Mouse (Mus musculus) left cerebral cortex, postnatal 4 days (tissue): ENCODE data around the gene Adprm. TPM values are rescaled to one million over a fixed set of nuclear protein-coding genes. Genes with fewer than 3 reads are reported as not detected.
A peak's percentile ranks its signal among the peaks of the same experiment; 100 is the strongest.

Experiments used
- DNase-seq: peaks from one replicate; pipeline ENCODE4 v3.0.0-alpha.2; 2022
- intact Hi-C: fragments of 180-260 bp; cut with DNase I; formaldehyde crosslinking; loops from one replicate; pipeline ENCODE4 v1.15.1; 2025
- total RNA-seq, 2 experiments: library from RNA; stranded (reverse); gene quantifications; 2 replicates each; pipeline ENCODE4 v1.2.3; 2021

The Adprm gene
- total RNA-seq, 2 experiments from 2014 or later = 24.1 to 26.2 TPM

DNA sequence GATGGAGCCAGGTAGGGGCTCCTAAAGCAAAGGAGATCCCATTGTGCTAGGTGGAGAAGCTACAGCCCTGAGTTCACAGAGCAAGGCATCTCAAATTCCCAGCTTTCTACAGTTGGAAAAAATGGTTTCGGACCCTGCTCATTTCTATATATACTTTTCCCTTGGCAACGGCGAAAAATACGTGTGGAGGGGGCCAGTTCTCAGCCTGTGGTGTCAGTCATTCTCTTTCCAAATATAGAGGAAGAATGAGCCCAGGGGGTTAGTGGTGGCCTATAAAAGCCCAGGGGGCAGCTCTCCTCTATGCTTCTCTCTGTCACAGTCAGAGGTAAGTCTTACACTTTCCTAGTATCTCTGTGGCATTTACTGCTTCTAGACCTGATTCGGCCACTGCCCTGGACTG lies 25.6 kb upstream of the Adprm start, which contains the start of gene Myh3:
Gene Myh3, plus strand, starts transcription at position 301 of the 400 bp plus-strand sequence.
- intact Hi-C loops = no loop called here
- DNase-seq = no peak

DNA sequence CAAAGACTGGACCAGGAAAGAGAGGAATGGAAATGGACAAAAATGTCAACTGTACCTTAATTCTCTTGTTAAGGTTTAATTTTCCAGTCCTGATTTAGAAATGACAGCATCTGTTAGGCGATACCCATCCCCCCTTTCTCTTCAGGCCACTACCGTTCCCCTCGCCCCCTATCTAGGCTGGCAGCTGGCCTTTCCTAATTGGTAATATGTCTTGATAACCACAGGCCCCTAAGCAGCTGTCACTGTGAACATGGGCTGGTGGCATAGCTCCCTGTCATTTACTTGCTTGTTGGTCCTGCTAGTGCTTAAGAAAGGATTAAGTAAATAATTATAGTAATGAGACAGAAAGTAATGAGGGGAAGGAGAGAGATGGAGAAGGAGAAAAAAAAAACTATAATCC lies 25.0 kb upstream of the Adprm start:
- intact Hi-C loops = no loop called here
- DNase-seq = peak; percentile 43

DNA sequence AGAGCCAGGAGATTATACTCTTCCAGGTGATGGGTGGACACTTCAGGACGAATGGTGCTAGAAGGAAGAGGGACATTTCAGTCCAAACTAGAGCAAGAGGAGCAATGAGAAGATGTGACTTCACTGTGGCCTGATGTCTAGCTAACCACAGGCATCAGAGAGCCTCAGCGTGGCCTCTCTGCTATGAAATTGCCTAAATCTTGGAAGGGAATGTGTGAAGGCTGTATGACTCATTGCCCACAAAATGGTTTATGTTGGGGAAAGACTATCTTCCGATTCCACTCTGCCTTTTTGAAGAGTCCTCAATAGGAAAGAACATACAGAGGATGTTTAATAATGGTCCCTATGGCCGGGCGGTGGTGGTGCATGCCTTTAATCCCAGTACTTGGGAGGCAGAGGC lies 24.4 kb upstream of the Adprm start:
- no peak for DNase-seq
- intact Hi-C loops = no loop called here

DNA sequence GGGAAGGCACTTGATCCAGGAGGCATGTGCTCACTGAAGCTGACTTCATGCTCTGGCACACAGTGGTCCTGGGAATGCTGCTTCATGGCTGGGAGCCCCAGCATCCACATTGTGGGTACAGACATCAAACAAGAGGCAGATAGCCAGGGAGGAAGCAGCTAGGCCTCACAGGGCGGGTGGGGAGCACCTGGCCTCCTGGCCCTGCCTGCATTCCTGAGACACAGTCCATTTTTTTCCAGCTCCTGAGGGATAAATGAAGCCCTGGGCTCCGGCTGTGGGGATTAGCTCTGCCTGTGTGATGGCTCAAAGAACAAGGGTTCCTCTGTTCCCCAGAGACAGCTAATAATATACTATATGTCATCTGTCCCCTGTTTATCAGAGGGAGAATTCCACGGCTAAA lies 22.6 kb upstream of the Adprm start:
- no peak for DNase-seq
- intact Hi-C loops = no loop called here

DNA sequence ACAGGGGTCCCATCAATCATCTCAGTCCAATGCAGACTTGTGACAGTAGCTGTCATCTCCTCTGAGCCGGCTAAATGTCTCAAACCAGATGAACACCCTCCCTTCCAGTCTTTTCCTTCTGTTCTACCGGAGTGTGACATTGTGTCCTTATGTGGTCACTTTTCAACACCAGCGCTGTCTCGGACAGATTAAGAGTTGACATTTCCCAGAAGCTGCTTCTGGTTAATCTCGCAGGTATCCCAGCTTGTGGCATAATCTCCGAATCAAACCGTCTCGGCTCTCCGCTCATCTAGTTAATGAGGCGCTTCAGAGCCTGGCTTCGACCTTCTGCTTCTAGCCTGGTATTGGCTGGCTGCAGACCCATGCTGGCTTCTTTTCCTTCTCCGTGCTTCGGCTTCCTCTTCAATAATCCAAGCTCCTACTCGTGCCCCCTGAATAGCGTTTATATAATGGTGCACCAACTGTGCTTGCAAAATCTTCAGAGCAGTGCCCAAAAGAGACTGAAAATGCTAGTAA lies 20.3 kb upstream of the Adprm start:
- no peak for DNase-seq
- intact Hi-C loops = no loop called here

DNA sequence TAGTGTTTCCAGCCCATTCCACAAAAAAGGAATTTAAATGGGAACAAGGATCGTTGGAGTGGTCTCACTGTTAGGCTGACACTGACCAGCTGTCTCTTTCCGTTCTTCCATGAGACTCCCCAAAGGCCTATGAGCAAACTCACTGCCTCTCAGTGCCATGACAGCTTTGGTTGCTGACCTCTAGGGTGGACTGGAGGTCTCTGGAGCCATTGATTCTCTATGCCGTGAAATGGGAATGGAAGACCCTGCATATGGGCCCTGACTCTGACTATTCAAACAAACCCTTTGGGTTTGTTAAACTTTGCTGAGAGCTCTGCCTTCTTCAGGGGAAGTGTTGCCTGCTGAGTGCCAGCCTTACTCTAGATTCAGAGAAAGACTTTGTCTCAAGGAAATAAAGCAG lies 15.3 kb upstream of the Adprm start:
- no peak for DNase-seq
- intact Hi-C loops = no loop called here

DNA sequence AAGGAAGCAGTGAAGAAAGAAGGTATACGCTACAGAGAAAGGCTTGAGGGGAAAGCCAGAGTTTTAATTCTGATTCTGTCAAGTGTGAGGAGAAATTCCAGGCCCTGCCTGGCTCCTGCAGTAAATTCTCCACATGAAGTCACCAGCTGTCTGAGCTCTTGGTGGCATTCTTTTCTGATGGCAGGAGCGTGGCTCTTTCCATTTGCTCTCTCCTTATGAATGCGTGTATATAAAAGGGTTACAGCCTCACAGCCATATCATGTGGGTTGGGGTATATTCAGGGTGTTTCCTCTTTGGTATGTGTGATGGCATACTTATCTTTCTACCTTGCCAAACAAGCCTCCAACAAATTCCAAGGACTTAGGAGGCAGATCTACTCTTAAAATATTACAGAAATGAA lies 10.3 kb upstream of the Adprm start:
- intact Hi-C loops = no loop called here
- no peak for DNase-seq

DNA sequence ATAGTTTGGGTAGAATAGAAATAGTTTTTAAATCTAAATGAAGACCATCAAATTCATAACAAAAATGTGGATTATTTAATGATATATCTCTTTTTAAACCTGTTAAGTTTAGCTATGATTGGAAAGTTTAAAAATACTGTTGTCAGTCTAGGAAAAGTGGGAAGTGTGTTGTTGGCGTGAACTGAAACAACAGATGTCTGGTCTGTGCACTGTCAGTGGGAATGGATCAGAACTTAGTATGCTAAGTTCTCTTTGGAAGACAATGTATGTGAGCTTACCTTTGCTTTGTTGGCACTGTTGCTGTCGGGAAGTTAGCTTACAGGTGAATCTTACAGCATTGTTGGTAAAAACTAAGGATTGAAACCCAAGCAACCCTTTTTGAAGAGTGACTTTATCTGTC lies 8.9 kb upstream of the Adprm start:
- no peak for DNase-seq
- intact Hi-C loops = no loop called here

DNA sequence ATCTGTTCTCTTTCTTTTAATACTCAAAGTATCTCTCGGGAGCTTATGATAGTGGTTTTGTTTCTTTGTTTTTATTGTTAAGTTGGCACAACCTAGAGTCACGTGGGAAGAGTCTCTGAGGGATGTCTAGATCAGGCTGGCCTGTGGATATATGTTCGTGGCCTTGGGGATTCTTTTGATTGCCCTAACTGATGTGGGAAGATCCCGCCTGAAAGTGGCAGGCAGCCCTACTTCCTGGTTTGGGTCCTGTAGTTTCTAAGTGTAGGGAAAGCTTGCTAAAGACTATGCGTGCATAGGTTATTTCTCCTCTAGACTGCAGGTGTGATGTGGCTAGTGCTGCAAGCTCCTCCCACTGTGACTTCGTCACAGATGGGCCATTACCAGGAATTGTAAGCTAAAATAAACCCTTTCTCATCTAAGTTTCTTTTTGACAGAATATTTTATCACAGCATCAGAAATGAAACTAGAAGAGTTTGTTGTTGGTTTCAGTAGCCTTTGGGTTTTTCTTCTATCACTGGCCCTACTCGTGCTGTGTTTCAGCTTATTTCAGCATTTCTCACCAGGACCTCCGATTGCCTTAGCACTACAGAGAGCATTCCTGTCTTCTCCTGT lies 2.5 kb upstream of the Adprm start:
- DNase-seq = no peak
- intact Hi-C loops = no loop called here

DNA sequence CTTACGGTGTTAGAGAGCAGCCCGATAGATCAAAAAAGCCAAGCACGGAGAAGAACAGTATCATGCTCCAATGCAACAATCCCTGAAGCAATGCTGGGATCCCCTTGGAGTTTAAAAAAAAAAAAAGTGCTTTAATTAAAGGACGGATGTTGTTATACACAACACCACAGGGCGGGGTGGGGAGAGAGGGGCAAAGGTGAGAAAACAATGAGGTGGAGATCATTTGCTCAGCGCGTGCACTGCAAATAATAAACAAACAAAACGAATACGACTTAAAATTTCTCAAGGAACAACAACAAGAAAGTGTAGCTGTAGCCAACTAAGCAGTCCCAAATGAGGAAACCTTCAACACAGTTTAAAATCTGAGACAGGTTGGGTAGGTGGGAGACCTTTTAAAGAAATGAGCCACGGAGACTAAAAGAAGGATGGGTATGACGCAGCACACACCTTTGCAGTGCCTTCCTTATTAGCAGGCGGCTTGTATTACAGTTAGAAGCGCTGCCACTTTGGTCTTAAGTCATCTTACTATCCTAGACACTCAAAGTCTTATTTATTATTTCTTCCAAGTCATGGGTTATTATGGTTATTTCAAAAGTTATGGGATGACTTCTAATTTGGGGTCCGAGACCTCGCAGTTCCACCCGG lies 596 bp downstream of the Adprm start:
- DNase-seq = no peak
- intact Hi-C loops = no loop called here

DNA sequence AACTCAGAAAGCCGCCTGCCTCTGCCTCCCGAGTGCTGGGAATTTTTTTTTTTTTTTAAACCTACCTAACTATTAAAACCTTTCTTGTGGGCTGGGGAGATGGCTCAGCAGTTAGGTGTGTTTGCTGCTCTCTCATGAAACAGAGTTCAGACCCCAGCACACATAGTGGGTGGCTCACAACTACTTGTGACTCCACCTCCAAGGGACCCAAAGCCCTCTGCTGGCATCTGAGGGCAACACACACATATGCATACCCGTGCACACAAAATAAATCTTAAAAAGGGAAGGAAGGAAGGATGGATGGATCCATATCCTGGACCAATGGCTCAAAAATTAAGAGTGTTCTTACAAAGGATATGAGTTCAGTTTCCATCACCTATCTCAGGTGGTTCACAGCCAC lies 3.1 kb downstream of the Adprm start:
- intact Hi-C loops = no loop called here

DNA sequence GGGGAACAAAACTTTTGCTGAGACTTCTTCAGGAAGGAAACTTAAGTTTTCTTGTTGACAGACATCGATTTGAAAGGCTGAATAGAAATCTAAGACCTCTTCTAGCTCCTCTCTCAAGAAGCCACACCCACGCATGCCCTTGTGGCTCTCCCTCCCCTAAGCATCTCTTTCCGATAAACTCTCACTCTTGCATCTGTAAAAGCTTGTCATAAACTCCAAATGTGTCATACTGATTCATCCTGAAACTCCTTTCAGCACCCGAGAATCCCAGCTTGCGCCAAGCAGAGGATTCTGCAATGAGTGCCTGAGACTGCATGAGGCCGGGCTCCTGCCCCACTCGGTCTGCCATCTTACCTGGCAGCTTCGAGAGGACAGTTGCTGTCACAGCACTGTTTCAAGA lies 3.9 kb downstream of the Adprm start:
- intact Hi-C loops = no loop called here
- no peak for DNase-seq

More for the DNA sequence above, 3.1 kb downstream of the Adprm start:
- no peak for DNase-seq

DNA sequence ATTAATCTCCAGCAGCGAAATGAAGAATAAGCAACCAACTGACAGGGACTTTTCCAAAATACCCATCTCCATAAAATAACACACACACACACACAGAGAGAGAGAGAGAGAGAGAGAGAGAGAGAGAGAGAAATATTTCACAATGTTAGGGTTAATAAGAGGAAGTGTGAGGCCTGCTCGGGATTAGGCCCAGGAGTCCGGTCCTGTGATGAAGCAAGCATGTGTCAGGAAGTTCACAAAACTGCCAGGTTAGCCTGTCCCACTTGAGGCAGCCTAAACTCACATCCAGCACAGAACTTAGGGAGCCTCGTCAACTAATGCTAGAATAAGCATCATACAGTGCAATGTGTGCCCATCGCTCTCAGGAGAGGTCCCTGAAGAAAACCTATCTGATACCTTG lies 5.2 kb downstream of the Adprm start:
- no peak for DNase-seq
- intact Hi-C loops = no loop called here

DNA sequence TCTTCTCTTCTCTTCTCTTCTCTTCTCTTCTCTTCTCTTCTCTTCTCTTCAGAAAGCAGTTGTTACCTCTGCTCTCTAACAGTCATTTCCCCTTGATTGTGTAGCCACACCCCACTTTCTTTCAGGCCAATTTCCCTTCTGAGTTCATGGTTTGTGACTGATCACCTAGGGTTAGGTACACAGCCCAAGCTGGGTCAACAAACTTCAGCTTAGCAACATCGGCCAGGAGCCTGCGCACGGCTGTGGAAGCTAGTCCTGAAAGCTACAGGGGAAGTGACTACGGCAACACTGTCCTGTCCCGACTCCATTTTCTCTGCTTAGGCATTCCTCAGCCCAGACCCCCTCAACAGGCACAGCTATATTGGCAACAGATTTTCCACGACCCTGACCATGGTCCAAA lies 7.4 kb downstream of the Adprm start:
- intact Hi-C loops = no loop called here
- DNase-seq = no peak

DNA sequence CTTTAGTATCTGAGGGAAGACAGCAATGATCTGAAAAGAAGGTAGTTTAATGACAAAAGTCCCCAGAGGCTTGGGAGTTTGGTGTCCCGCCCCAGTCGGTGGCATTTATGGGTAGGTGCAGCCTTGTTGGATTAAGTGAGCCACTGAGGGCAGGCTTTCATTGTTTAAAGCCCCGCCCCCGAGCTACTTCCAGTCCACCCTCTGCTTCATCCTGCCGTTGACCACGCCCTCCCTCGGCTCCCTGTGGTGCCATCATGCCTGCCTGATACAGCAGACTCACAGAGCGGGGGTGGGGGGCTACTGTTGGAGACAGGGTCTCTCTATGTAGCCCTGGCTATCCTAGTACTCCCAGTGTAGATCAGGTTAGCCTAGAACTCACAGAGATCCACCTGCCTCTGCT lies 9.4 kb downstream of the Adprm start:
- DNase-seq = no peak

DNA sequence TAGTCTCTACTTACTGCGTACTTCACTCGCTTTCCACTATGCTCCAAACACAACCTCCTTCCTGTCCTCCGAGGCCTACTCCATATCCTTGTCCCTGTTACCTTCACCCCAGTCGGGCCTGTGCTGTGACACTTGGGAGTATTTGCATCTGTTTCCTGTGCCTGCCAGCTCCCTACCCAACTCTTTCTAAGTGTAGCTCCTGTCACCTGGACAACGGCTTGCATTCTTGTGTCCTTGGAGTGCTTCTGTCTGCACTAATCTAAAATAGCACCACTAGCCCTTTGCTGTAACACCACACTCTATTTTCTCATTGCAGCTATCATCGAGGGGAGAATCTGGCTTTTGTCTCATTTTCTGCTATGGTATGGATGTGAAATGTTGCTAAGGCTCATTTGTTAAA lies 11.9 kb downstream of the Adprm start:
- intact Hi-C loops = no loop called here
- DNase-seq = no peak

More for the DNA sequence above, 9.4 kb downstream of the Adprm start:
- intact Hi-C loops = no loop called here

DNA sequence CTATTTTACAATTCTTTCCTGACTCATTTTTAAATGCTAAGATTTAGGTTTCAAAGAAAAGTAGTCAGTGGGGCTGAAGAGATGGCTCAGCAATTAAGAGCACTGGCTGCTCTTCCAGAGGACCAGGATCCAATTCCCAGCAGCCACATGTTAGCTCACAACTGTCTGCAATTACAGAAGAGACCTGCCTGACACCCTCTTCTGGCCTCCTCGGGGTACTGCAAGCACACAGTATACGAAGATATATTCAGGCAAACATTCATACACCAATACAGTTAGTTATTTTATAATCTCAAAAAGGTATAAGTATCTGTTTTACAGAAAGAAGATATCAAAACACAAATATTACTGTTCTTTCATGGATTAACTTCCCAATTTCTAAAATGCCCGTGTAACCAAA lies 12.6 kb downstream of the Adprm start:
- DNase-seq = no peak
- intact Hi-C loops = no loop called here

DNA sequence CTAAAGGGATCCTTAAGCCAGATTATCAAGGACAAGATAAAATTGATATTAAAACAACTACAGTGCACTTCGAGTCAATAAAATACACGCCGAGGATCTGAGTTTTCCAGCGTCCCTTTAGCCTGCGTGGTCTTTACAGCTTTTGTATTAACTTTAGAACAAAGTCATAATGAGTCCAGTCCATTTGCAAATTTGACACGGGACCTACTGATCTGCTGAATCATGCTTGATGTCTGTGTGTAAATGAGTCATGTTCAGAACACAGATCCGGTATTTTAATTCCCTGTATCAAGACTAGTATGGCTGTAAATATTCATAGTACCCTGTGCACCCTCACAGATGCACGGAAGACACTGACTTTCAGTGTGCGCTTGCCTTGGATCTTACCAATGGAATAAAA lies 15.5 kb downstream of the Adprm start:
- DNase-seq = no peak
- intact Hi-C loops = no loop called here

DNA sequence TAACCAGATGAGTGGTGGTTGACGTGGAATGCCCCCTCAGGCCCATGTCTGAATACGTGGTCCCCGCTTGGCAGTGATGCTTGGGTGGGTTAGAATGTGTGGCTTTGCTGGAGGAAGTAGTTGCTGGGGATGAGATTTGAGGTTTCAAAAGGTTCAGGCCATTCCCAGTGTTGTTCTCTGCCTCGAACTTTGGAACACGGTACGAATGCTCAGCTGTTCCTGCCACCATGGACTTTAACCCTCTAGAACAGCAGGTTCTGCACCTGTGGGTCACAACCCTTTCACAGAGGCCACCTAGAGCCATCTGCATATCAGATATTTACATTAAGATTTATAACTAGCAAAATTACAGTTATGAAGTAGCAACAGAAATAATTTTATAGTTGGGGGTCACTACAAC lies 16.2 kb downstream of the Adprm start:
- no peak for DNase-seq
- intact Hi-C loops = no loop called here

DNA sequence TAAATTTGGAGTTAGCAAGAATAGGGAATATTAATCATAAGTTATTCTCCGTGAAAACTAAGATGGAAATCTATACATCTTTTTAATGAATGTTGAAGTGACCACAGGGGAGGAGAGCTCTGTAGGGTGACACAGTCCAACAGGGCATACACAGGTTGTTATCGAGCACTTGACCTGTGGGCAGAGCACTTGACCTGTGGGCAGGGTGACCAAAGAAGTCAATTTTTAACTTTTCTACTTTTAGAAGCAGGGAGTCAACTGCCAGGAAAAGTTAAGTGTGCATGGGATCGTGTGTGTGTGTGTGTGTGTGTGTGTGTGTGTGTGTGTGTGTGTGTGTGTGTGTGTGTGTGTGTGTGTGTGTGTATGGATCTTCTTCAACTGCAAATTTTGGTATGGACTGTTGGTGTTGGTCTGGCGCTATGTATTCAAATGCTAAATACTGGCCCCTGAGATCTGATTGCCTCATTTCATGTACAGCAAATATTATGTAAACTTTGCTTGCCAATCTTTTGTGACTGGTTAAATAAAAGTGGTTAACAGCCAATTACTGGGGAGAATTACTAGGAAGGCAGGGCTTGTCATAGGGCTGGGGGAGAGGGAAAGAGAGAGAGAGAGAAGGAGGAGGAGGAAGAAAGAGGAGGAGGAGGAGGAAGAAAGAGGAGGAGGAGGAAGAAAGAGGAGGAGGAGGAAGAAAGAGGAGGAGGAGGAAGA lies 17.5 kb downstream of the Adprm start:
- DNase-seq = no peak
- intact Hi-C loops = no loop called here

DNA sequence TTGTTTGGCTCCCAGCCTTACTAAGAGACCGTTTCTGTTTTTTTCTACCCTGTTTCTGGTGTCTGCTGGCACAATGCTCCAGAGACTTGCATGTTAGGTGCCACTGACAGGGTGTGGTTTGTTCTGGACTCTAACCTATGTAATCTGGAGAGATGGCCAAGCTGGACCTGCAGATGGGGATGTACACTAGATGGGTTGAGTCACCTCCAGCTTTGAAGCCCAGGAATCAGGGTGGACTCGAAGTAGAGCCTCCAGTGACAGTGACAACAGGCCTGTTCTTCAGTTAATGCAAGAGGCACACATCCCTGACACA lies 20.8 kb downstream of the Adprm start:
- no peak for DNase-seq
- intact Hi-C loops = no loop called here

DNA sequence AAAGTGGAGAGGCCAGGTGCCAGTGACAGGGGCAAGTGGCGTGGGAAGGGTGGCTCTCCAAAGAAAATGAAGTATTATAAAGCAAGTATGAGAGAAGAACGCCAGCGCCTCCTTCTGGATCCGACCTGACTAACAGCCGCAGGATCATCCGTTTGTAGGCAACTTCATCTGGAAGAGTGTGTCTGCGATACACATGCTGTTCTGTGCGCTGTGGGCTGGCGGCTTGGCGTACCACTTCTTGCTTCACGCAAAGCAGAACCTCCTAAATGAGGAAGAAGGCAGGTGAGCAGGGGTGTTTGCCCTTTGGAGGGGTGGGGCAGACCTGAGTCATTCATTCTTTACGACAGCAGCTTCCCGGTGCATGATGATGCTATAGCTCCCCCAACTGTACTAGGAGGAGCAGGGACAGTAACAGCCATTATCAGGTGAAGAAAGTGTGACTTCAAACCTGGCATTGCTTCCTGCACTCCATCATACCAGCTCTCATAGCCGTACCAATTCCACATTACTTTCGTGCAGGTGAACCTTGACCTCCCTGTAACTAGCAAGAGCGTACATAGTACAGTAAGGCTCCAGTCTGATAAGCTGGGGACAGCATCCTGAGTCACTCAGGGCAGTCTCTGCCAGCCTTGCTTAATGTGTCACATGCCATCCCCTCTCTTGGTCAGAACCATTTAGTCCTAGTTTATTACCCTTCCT lies 21.3 kb downstream of the Adprm start:
- intact Hi-C loops = no loop called here
- DNase-seq = no peak
